Mouse (Mus musculus): ENCODE results near the gene Adamtsl1.

Gene Adamtsl1

DNA sequence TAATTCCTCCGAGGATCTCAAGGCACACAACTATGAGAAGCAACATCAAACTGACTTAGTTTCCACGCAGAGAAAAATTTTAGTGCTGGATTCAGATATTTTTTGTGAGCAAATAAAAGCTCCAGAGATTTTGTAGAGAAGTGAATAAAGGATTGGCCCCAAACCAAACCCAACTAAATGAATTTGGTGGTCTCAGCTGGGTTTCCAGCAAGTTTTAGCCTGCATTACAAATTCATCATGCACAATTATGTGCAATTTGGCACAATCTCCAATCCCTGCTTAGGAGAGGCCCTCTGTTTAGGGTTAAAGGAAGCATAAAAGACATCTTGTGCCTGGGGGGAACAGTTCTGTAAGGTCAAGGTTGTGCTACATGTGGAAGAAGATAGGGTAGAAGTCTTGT lies 427.9 kb downstream of the Adamtsl1 start:
- DNase-seq, result no peak

DNA sequence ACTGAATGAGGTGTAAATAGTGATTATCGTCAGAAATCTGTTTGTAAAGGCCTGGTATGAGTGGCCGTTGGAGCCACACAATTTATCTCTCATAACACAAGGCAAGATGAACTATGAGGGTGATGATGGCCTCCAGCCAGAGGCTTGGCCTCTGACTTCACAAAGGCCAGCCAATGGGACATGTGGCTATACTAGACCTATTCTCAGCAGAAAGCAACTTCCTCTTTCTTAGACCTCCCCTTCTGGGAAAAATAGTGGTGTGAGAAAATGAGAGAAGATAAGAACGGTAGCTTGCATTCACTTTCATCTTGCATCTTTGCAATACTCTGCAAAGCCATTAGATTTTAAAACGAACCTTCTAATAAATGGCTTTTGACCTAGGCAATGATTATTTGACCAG lies 439.6 kb downstream of the Adamtsl1 start:
- peak in 1 of 2 experiments; percentile 4 for DNase-seq

DNA sequence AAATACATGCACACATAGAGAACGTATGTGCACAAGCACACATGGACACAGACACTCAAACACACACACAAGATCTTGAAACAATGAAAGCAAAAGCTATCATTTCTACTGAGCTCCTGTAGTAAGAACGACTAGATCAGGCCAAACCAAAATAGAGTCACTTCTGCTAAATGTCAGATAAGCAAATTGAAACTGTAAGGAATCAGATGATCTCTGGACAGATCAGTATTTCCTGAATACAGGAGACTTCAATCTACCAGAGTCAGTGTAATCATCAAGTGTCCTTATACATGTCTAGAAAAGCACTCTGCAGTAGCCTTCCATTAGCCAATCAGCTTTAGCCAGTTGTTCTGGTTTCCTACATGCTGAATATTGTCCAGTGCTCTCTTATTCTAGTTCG lies 441.4 kb downstream of the Adamtsl1 start:
- no peak for DNase-seq

DNA sequence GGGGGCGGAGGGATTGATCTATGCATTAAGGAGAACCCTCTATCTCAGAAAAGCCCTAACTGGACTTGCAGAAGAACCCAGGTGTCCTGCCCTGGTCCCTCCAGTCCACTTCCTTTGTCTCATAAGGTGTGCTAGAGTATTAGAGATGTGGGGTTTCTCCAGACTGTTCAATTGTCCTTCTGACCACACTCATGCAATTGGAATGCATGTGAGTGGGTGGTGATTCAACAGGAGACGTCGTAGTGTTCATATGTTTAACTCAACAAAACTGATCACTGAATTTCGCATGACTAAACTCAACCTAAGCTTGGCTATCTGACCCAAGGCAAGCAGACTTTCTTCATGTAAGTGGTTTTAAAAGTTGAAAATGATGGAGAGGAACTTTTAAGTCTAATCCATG lies 443.3 kb downstream of the Adamtsl1 start:
- no peak for DNase-seq

DNA sequence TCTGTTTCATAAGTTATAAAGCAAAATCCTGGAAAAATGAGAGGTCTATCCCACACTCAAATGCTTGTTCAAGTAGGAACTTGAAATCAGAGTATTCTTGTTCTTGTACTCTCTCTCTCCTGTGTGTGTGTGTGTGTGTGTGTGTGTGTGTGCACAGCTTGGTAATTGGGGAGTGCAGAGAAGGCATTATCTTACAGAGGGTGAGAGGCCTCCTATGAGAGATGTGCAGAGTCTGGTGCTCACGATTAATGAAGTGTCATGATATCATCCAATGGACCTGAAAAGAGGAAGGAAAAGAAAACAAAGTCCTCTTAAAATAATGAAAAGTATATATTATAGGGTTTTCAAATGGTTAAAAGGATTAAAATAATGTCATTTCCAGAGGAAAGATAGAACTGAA lies 443.9 kb downstream of the Adamtsl1 start:
- DNase-seq, result no peak

DNA sequence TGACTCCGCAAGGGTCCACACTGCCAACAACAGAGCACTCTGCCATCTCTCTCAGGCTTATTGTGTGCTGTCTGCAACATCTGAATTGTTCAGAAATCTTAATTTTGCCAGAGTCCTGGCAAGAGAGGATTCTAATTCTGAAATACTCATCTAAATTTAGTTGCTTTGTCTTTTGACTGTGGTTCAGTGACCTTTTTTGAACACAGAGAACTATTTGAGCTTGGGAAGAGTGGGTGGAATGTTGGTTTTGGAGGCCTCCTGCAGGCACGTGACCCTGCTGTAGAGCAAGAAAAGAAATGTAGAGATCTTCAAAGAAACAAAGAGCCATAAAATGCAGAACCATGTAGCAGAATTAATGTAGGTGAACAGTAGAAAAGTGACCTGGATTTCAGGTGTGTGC lies 445.0 kb downstream of the Adamtsl1 start:
- DNase-seq, result no peak

DNA sequence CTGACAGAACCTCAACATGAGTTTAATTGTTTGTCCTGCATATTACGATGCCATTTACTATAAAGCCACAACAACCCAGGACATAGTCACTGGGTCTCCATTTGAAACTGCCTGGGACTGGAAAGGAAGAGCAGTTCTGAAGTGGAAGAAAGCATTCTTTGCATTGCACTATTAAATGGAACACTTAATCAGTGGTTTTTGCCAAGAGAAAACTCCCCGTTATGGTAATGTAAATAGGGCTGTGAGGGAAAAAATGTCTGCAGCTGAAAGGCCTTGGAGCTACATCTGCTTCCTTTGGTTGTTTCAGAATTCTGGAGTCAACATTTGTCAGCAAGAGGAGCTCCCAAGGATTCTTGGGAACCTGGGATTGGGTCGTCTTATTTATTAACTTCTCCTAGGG lies 462.2 kb downstream of the Adamtsl1 start:
- DNase-seq, result no peak

DNA sequence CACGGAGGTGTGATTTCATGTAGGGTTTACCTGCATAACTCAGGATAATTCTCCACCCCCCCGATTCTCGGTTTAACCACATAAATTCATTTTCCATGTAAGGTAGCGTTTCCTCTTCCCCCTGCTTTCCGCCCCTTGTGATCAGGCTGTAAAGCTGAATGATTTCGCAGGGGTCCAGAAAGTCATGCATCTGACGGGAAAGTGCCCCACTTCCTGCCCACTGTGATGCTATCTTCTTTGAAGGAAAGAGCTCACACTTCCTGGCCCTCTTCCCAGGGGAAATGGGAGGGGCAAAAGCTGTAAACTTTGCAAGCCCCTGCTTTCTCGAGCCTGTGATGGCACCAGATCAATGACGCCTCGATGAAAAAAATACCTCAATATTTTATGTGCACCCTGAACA lies 465.2 kb downstream of the Adamtsl1 start:
- no peak for DNase-seq

DNA sequence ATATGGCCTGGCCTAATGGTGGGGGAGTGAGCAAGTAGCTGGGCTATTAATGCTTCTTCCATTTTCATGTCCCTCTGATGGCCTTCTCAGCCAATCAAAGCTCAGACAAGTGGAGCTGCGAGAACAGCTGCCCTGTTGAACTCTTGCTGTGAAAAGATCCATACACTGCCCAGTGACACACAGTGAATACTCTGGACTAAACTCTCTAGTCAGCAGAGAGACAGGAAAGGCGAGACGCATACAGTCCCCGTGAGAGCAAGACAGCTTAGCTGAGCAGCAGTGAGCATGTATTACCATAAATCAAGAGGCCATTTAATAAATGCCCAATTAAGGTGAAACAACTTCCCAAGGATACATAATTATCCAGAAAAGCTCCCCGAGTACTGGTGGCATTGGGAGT lies 492.6 kb downstream of the Adamtsl1 start:
- no peak for DNase-seq

DNA sequence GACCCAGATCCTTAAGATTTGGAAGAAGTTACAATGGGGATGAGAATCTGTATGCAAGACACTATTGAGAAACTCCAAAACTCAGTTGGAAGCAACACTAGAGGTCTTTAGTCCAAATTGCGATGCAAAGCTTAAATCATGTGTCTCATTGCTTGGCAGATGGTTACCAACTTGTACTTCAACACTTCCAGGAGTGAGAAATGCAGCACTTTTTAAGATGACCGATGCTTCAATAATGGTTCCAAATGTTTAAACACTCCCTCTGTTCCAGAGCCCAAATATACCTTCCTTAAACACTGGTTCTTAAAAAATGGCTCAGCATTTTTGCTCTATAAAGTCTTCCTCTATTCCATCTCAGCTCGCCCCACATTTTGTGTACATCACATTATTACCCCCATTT lies 499.7 kb downstream of the Adamtsl1 start:
- no peak for DNase-seq

DNA sequence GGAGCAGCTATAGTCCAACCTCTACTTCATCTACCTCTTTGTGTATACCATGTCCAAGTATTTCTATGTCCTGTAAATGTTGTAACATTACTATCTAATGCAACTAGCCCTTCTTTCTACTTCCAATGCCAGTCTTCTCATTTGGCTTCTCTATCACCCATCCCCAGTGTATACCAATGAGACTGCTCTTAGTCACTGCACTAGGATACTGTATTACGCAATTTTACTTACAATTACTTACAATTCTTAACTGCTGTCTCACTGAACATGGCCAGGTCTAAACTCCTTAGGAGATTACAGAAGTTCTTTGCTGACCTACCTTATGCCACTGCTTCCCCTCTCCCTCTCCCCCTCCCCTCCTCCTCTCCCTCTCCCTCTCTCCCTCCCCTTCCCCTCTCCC lies 505.0 kb downstream of the Adamtsl1 start:
- DNase-seq, result no peak

DNA sequence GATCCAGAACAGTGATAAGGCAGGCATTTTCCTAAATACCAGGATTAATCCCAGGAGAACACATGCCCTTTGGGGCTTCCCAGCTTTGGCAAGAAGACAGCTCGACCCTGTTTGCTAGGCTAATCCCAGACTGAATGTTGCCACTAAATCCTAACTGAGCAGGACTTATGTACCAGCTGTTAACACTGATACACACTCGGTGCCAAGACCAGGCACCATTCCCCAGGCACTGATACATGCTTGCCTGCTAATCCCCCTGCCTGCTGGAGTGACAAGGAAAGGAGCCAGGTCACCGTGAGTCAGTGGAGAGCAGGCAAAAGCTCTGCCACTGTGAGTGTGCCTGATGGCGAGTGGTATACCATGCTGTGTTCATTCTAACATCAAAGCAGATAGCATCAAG lies 505.6 kb downstream of the Adamtsl1 start:
- DNase-seq, result peak in 1 of 2 experiments; percentile 55

DNA sequence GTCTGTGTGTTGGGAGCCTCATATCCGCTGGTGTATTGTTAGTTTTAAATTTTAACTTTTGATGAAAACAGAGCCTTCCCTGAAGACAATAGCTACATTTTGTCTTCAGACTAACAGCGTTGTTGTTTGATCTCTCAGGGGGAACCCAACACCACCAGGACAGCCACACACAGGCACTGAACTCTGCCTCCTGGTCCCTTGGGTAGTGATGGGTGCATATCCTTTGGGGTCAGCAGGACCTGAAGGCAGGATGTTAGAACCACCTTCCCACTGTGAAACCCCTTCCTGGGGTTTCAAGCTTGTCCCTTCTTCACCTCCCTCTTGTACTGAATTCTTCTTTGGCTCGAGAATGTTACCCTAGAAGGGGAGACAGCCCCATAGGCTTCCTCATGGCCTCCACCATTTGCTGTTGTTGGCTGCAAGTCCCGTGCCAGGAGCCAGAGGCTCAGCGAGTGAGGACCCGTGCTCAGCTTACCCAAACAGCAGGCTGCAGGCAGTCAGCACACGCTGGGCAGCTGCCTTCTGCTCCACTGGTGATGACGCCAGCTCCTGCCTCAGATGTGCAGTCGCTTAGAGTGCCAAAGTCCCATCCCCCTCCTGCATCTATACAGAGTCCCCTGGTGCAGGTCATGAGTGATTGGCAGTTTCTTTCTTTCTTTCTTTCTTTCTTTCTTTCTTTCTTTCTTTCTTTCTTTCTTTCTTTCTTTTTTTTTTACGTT lies 506.6 kb downstream of the Adamtsl1 start:
- DNase-seq, result peak in 1 of 2 experiments; percentile 28

DNA sequence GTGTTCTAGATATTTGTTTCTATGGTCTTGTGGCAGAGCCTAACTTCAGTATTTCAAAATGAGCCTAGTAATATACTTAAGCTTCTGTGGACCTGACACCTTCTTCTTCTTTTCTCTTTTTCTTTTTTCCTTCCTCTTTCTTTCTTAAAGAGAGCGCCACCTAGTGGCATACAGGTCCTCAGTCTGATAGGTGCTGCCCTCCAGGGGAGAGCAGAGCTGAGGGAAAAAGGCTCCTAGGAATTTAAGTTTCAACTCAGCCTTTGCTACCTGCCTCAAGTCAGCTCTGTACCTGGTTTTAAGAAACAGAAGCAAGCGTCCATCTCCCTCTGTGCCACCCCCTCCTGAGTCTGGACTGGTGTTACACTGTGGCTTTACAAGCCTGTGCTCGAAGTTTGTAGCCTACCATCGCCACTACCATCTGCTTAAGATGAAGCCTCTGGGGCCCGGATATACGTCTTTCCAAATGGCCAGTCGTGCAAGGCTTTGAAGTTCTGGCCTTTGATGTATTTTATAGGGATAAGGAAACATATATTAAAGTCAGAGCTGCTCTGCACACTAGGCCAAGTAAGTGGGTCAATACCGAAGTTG lies 510.7 kb downstream of the Adamtsl1 start:
- DNase-seq, result peak in 1 of 2 experiments; percentile 54

DNA sequence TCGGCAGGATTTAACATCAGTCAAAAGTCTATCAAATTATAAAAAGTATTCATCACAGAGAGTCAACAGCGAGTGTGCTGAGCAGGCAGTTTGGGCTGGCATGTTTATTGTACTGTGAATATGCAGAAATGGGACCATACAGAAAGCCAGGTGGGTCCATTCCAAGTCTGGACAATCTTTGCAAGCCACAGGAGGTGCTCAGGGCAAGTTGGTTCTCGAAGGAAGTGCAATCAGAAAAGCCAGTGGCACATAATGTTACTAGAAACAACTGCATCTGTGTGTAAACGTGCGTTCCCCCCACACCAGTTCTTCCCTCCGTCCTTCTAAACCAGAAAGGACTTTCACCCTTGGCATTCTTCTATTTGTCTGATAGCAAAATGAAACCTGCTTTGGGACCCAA lies 515.5 kb downstream of the Adamtsl1 start:
- no peak for DNase-seq

DNA sequence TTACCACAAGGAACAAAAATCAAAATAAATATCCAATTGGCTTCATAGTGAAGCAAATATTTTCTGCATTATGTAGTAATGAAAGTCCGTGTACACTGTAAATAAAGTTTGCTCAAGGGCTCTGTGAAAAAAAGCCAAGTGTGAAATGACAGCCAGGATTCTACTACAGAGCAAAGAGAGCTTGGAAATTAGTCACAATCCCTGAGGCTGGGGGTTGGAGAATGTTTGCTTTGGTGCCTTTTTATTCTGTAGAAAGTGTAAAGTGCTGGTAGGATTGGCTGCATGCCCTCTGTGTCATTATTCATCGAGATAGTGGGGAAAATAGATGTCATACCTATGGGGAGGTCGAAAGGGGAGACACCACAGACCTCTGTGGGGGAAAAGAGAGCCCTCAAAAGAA lies 516.2 kb downstream of the Adamtsl1 start:
- no peak for DNase-seq

DNA sequence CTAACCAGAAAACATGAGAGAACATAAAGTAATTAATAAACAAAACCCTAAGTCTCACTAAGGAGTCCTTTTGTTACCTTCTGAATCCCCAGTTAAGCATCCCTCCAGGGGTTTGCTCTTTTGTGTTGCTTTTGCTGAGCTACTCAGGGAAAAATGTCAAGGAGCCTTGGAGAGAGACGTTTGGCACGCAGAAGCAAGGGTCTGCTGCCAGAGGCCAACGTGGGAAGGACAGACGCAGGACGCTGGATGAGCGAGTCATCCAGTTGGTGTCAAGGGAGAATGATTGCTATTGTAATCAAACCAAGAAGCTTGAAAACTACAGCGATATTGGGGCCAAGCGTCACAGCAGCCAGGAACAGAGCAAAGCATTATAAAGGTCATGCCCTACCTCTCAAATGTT lies 517.1 kb downstream of the Adamtsl1 start:
- DNase-seq, result no peak

DNA sequence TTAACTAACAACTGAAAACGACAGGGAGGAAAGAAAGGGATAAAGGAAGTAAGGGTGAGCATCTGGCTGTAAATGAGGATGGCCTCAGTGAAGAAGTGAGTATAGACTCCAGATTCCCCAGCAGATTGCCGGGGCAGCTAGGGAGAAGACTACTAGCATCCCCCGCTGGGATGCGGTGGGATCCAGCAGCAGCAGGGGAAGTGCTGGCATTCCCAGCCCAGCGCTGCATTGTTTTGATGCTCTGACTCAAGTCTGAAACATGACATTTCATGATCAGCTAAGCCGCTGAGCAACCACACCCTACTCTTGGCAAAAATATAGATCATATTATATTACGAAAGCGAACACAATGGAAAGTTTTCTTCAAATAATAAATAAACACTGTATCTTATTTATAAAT lies 526.9 kb downstream of the Adamtsl1 start:
- DNase-seq, result no peak

DNA sequence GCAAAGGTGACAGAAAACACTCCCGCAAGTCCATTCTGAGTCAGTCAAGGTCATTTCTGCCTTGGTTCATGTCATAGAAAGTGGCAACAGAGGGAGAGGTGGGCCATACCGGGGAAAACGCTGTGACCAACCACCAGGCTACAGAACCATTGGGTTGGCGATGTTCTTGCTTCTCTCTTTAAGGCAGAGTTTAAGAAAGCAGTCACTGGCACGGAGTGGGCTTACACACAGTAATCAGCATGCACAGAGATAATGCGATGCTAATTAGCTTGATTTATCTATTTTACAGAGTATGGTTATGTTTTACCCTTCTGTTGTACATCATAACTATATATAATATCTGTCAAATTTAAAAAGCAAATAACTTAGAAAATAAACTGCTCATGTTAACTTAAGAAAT lies 531.5 kb downstream of the Adamtsl1 start:
- no peak for DNase-seq

DNA sequence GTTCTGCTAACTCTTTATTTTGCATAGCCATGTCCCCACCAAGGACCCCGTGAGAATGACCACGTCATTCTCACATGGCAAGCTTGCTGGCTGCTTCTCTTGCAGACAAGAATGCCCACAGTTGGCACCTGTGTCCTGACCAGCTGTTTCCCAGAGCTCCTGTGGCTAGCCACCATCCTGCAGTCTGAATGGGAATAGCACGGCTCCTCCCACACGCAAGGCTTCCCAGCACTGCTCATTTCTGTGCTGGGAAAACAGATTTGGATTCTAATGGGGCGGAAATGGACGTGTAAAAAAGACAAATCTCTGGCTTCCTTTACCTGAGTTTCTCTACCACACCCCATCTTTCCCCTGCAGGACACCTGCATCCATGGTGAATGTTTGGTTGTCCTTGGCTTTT lies 531.9 kb downstream of the Adamtsl1 start:
- DNase-seq, result peak; percentile 64 to 74

DNA sequence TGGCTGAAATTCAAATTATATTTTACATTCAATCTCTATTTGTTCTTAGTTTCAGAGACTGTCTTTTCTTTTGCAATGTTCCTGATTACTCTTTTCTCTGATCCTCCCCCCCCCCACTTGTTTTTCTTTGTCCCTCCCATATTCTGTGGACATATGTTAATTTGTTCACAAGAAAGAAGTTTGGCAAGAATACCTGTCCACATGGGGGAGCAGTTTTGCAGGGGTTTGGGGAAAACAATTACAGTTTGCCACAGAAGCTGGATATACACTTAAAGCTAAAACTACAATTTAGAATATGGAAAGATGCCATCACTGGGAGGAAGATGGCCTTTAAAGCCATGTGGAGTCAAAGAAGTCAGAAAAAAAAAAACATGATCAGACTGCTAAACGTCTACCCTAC lies 532.9 kb downstream of the Adamtsl1 start:
- peak in 1 of 2 experiments; percentile 30 for DNase-seq

DNA sequence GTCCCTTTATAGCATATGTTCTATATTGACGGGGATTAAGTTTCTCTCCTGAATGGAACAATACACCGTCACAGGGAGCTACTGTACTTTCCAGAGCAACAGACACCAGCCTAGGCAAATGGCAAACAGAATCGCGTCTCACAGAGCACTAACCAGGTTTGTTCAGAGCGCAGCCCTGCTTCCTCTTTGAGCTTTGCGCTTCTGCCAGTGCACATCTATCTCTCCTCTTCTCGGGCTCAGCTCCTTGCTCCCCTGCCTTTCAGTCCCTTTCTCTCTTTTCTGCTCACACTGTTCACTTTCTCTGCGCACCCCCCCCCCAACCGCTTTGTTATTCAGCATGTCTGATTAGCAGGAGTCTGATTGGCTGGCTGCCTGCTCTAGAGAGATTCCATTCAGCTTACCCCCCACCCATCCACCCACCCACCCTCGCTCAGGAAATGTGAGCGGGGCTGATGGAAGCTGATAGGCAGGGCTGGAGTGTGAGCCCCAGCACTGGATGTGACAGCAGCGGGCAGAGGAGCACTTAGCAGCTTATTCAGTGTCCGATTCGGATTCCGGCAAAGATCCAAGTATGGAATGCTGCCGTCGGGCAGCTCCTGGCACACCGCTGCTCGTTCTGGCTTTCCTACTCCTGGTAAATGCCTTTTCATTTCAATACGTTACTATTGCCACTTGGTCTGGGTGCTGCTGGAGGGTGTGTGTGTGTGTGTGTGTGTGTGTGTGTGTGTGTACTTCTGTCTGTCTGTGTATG lies 539.7 kb downstream of the Adamtsl1 start:
- DNase-seq, result peak; percentile 51 to 60

DNA sequence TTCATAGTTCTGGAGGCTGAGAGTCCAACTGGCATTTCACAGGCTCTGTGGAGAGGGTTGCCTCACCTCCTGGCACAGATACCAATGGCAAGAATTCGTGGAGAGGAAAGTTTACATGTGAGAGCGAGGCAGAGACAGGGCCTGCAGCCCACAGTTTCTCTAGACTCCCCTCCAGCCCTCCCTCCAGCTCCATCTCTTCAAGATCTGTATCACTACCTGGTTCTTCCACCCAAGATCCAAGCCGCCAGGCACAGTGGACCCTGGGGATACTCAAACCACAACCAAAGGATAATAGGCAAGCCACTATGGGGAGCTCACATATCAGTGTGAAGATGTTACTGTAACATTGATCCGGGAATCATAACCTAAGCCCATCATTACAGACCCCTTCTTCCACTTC lies 546.6 kb downstream of the Adamtsl1 start:
- DNase-seq, result no peak

DNA sequence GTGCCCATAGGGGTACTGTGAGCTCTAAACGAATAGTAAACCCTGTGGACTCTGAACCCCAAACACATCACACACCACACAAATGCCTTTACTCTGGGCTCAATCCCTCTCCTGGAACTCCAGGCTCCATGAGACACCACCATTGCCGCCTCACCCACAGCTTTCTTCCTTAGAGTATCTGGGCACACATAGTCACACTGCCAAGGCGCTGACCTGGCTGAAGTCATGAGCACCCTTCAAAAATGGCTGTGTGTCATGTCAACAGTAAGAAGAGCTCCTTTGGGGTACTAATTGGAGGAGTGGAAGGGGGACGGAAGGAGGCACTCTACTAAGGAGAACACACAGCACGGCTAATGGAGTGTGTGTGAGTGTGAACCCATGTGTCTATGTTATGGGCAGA lies 554.4 kb downstream of the Adamtsl1 start:
- no peak for DNase-seq
